ENCODE assay signal across 8 mouse cellular contexts in the genomic region with DNA sequence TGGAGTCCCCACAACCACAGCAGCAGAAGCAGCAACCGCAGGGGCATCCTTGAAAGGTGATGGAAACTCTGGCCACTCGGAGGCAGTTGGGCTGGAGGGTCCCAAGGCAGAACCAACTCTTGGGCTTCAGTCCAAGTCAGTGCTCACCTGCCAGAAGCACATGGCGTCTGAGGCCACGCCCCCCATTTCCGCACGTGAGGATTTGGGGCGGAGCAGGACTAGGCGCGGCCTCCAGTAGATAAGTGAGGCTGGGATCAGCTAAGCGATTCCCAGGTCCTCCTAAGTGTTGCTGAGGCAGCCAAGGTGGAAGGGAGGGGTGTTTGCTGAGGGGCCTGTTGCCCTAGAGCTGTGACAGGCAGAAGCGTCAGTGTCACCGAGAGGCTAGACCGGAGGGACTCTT. TPM values are rescaled to one million over a fixed set of nuclear protein-coding genes. Genes with fewer than 3 reads are reported as not detected.
DNase-seq lines count a peak whose midpoint lies in the region; ATAC-seq lines count a peak whose summit lies in the region.

No protein-coding gene starts in this region.

- H3K27ac ChIP-seq in neural tube, embryonic 11.5 days (ENCODE audit: low read depth, low read length) = no peak overlapping the region
- H3K27ac ChIP-seq in embryonic facial prominence, embryonic 14.5 days (replicated peaks; ENCODE audit: low read depth, low read length) = no peak overlapping the region
- no peak overlapping the region for H3K27ac ChIP-seq in limb, embryonic 13.5 days
- H3K27ac ChIP-seq in neural tube, embryonic 14.5 days (ENCODE audit: low read depth, low read length) = no peak overlapping the region

- 0 out of 2 replicates have a peak, but pooled peaks have one; percentile 28 for ATAC-seq in neural tube, embryonic 11.5 days (ENCODE audit: insufficient read depth, low FRiP score, low TSS enrichment)
- peak; percentile 11; the same call in 1 of the 2 replicates for ATAC-seq in embryonic facial prominence, embryonic 14.5 days (ENCODE audit: low read depth)
- ATAC-seq in limb, embryonic 13.5 days (ENCODE audit: low FRiP score, low read depth) = no peak
- ATAC-seq in neural tube, embryonic 14.5 days (ENCODE audit: low read depth) = no peak

- WGBS in neural tube, embryonic 11.5 days = 2% methylated on average over 13 of the region's 13 CpGs
- WGBS in embryonic facial prominence, embryonic 14.5 days = under 1% methylated on average over 13 of the region's 13 CpGs
- 0% methylated on average over 13 of the region's 13 CpGs for WGBS in limb, embryonic 13.5 days
- WGBS in neural tube, embryonic 14.5 days = 3% methylated on average over 13 of the region's 13 CpGs

- no peak overlapping the region for H3K4me3 ChIP-seq in neural tube, embryonic 11.5 days (ENCODE audit: low read depth, low read length)
- no peak overlapping the region for H3K4me3 ChIP-seq in embryonic facial prominence, embryonic 14.5 days (ENCODE audit: low read depth, low read length)
- H3K4me3 ChIP-seq in limb, embryonic 13.5 days = peak overlapping the region; percentile 8; the same call in 1 of the 2 replicates
- H3K4me3 ChIP-seq in neural tube, embryonic 14.5 days (ENCODE audit: low read depth, low read length) = no peak overlapping the region

- H3K4me2 ChIP-seq in neural tube, embryonic 11.5 days (ENCODE audit: low read depth) = 0 out of 2 replicates have a peak overlapping the region, but pooled peaks have one; percentile 2
- H3K4me2 ChIP-seq in embryonic facial prominence, embryonic 14.5 days (ENCODE audit: low read depth, low read length) = peak overlapping the region; percentile 38
- H3K4me2 ChIP-seq in limb, embryonic 13.5 days (replicated peaks) = peak overlapping the region; percentile 52
- H3K4me2 ChIP-seq in neural tube, embryonic 14.5 days (ENCODE audit: low read depth, low read length) = peak overlapping the region; percentile 3; the same call in 1 of the 2 replicates

- H3K36me3 ChIP-seq in neural tube, embryonic 11.5 days (ENCODE audit: control insufficient read depth, insufficient read depth, low read length) = no peaks in the 10 kb centered on the region
- H3K36me3 ChIP-seq in embryonic facial prominence, embryonic 14.5 days (ENCODE audit: control insufficient read depth, insufficient read depth, low read length) = no peaks in the 10 kb centered on the region
- H3K36me3 ChIP-seq in limb, embryonic 13.5 days = no peaks in the 10 kb centered on the region
- H3K36me3 ChIP-seq in neural tube, embryonic 14.5 days (ENCODE audit: control insufficient read depth, insufficient read depth, low read length) = no peaks in the 10 kb centered on the region

- DNase-seq in neural tube, embryonic 11.5 days (ENCODE audit: low spot score) = no peak
- no peak for DNase-seq in neural tube, embryonic 10.5 days (ENCODE audit: extremely low spot score, low spot score)
- DNase-seq in embryonic facial prominence, embryonic 14.5 days (ENCODE audit: low spot score) = peak; percentile 36
- no peak for DNase-seq in adrenal gland, adult 2 months
- DNase-seq in urinary bladder, adult 2 months (ENCODE audit: low spot score) = no peak
- DNase-seq in right cerebral cortex, postnatal 25 days = no peak

- H3K27me3 ChIP-seq in neural tube, embryonic 11.5 days (ENCODE audit: control insufficient read depth, insufficient read depth, low read length) = peaks cover 17% of the 10 kb centered on the region
- H3K27me3 ChIP-seq in embryonic facial prominence, embryonic 14.5 days (replicated peaks; ENCODE audit: control insufficient read depth, insufficient read depth, low read length) = peaks cover 17% of the 10 kb centered on the region
- peaks cover 63% of the 10 kb centered on the region for H3K27me3 ChIP-seq in limb, embryonic 13.5 days
- peaks cover 9% of the 10 kb centered on the region; the same call in 1 of the 2 replicates for H3K27me3 ChIP-seq in neural tube, embryonic 14.5 days (ENCODE audit: control insufficient read depth, insufficient read depth, low read length)

- H3K9ac ChIP-seq in neural tube, embryonic 11.5 days (ENCODE audit: low read length) = peak overlapping the region; percentile 2; the same call in 1 of the 2 replicates
- 0 out of 2 replicates have a peak overlapping the region, but pooled peaks have one; percentile 6 for H3K9ac ChIP-seq in embryonic facial prominence, embryonic 14.5 days (ENCODE audit: low read depth, low read length)
- H3K9ac ChIP-seq in limb, embryonic 13.5 days = no peak overlapping the region
- H3K9ac ChIP-seq in neural tube, embryonic 14.5 days (replicated peaks; ENCODE audit: low read depth, low read length) = no peak overlapping the region

- H3K9me3 ChIP-seq in neural tube, embryonic 11.5 days (ENCODE audit: control insufficient read depth, low read length) = no peaks in the 10 kb centered on the region
- H3K9me3 ChIP-seq in embryonic facial prominence, embryonic 14.5 days (ENCODE audit: control insufficient read depth, low read length) = no peaks in the 10 kb centered on the region
- H3K9me3 ChIP-seq in limb, embryonic 13.5 days = 0 out of 2 replicates have a peak, but pooled peaks cover 5% of the 10 kb centered on the region
- no peaks in the 10 kb centered on the region for H3K9me3 ChIP-seq in neural tube, embryonic 14.5 days (ENCODE audit: control insufficient read depth, low read length)

- H3K4me1 ChIP-seq in neural tube, embryonic 11.5 days (ENCODE audit: control insufficient read depth, insufficient read depth, low read length) = no peaks in the 10 kb centered on the region; the same call in 1 of the 2 replicates
- peaks cover 17% of the 10 kb centered on the region for H3K4me1 ChIP-seq in embryonic facial prominence, embryonic 14.5 days (ENCODE audit: control insufficient read depth, insufficient read depth, low read length)
- peaks cover 31% of the 10 kb centered on the region for H3K4me1 ChIP-seq in limb, embryonic 13.5 days
- H3K4me1 ChIP-seq in neural tube, embryonic 14.5 days (ENCODE audit: control insufficient read depth, insufficient read depth, low read length) = peaks cover 3% of the 10 kb centered on the region

RNA-seq across cellular contexts. Expression of gene Gipr, which starts 0.9 kb away (rescaled TPM):
- 0.69 and 0.76 TPM in 2 replicates for polyA plus RNA-seq in neural tube, embryonic 11.5 days (2014; fragmentation: Nextera tagmentation; extraction: Ambion mirVana)
- 0.37 and 0.60 TPM in 2 replicates for polyA plus RNA-seq in embryonic facial prominence, embryonic 14.5 days (2014; fragmentation: Nextera tagmentation; extraction: Ambion mirVana)
- 0.29 and 0.41 TPM in 2 replicates for polyA plus RNA-seq in limb, embryonic 13.5 days (2015; fragmentation: Nextera tagmentation; extraction: Ambion mirVana)
- 0.75 and 1.8 TPM in 2 replicates for polyA plus RNA-seq in neural tube, embryonic 14.5 days (2014; fragmentation: Nextera tagmentation; extraction: Ambion mirVana)
- total RNA-seq in adrenal gland, adult 2 months (2021) = under 1 TPM; 0.41 to 0.58 TPM
- polyA plus RNA-seq in adrenal gland, adult 2 months (2012; rRNA removed) = 1.6 and 2.6 TPM in 2 replicates
- polyA plus RNA-seq in urinary bladder, adult 2 months (2012; rRNA removed) = 0.09 and 0.28 TPM in 2 replicates

RNA-seq across cellular contexts. Expression of gene Eml2, which starts 11.2 kb away (rescaled TPM):
- 1.3 and 2.0 TPM in 2 replicates for polyA plus RNA-seq in neural tube, embryonic 11.5 days (2014; fragmentation: Nextera tagmentation; extraction: Ambion mirVana)
- polyA plus RNA-seq in embryonic facial prominence, embryonic 14.5 days (2014; fragmentation: Nextera tagmentation; extraction: Ambion mirVana) = 3.6 and 4.2 TPM in 2 replicates
- polyA plus RNA-seq in limb, embryonic 13.5 days (2015; fragmentation: Nextera tagmentation; extraction: Ambion mirVana) = 5.2 and 5.5 TPM in 2 replicates
- polyA plus RNA-seq in neural tube, embryonic 14.5 days (2014; fragmentation: Nextera tagmentation; extraction: Ambion mirVana) = 3.5 and 4.0 TPM in 2 replicates
- 10 to 100 TPM; 34.7 to 69.4 TPM for total RNA-seq in adrenal gland, adult 2 months (2021)
- polyA plus RNA-seq in adrenal gland, adult 2 months (2012; rRNA removed) = 58.2 and 59.7 TPM in 2 replicates
- polyA plus RNA-seq in urinary bladder, adult 2 months (2012; rRNA removed) = 58.3 and 61.8 TPM in 2 replicates

RNA-seq across cellular contexts. Expression of gene Snrpd2, which starts 15.5 kb away (rescaled TPM):
- polyA plus RNA-seq in neural tube, embryonic 11.5 days (2014; fragmentation: Nextera tagmentation; extraction: Ambion mirVana) = 148 and 152 TPM in 2 replicates
- polyA plus RNA-seq in embryonic facial prominence, embryonic 14.5 days (2014; fragmentation: Nextera tagmentation; extraction: Ambion mirVana) = 130 and 131 TPM in 2 replicates
- polyA plus RNA-seq in limb, embryonic 13.5 days (2015; fragmentation: Nextera tagmentation; extraction: Ambion mirVana) = 146 and 149 TPM in 2 replicates
- polyA plus RNA-seq in neural tube, embryonic 14.5 days (2014; fragmentation: Nextera tagmentation; extraction: Ambion mirVana) = 94.1 and 110 TPM in 2 replicates
- total RNA-seq in adrenal gland, adult 2 months (2021) = 10 to 100 TPM; 78.3 to 93.6 TPM
- 5.3 and 7.9 TPM in 2 replicates for polyA plus RNA-seq in adrenal gland, adult 2 months (2012; rRNA removed)
- 122 and 124 TPM in 2 replicates for polyA plus RNA-seq in urinary bladder, adult 2 months (2012; rRNA removed)

RNA-seq across cellular contexts. Expression of gene Qpctl, which starts 15.9 kb away (rescaled TPM):
- 12.9 and 13.9 TPM in 2 replicates for polyA plus RNA-seq in neural tube, embryonic 11.5 days (2014; fragmentation: Nextera tagmentation; extraction: Ambion mirVana)
- 11.1 and 13.2 TPM in 2 replicates for polyA plus RNA-seq in embryonic facial prominence, embryonic 14.5 days (2014; fragmentation: Nextera tagmentation; extraction: Ambion mirVana)
- 17.1 and 18.1 TPM in 2 replicates for polyA plus RNA-seq in limb, embryonic 13.5 days (2015; fragmentation: Nextera tagmentation; extraction: Ambion mirVana)
- 18.6 and 21.2 TPM in 2 replicates for polyA plus RNA-seq in neural tube, embryonic 14.5 days (2014; fragmentation: Nextera tagmentation; extraction: Ambion mirVana)
- total RNA-seq in adrenal gland, adult 2 months (2021) = 10 to 100 TPM; 14.0 to 21.2 TPM
- 24.6 and 26.3 TPM in 2 replicates for polyA plus RNA-seq in adrenal gland, adult 2 months (2012; rRNA removed)
- 11.1 and 13.1 TPM in 2 replicates for polyA plus RNA-seq in urinary bladder, adult 2 months (2012; rRNA removed)

RNA-seq across cellular contexts. Expression of gene Fbxo46, which starts 45.3 kb away (rescaled TPM):
- 10.1 and 10.6 TPM in 2 replicates for polyA plus RNA-seq in neural tube, embryonic 11.5 days (2014; fragmentation: Nextera tagmentation; extraction: Ambion mirVana)
- 9.1 and 9.2 TPM in 2 replicates for polyA plus RNA-seq in embryonic facial prominence, embryonic 14.5 days (2014; fragmentation: Nextera tagmentation; extraction: Ambion mirVana)
- 16.8 and 19.1 TPM in 2 replicates for polyA plus RNA-seq in limb, embryonic 13.5 days (2015; fragmentation: Nextera tagmentation; extraction: Ambion mirVana)
- 11.6 and 13.1 TPM in 2 replicates for polyA plus RNA-seq in neural tube, embryonic 14.5 days (2014; fragmentation: Nextera tagmentation; extraction: Ambion mirVana)
- total RNA-seq in adrenal gland, adult 2 months (2021) = 10 to 100 TPM; 11.9 to 12.8 TPM
- 12.8 and 13.5 TPM in 2 replicates for polyA plus RNA-seq in adrenal gland, adult 2 months (2012; rRNA removed)
- 7.2 and 7.7 TPM in 2 replicates for polyA plus RNA-seq in urinary bladder, adult 2 months (2012; rRNA removed)

Comparison
In these comparisons a context has a peak if more than half of its experiments do, and no peak if none do; other contexts are left out.
1. ATAC-seq: peak in neural tube, embryonic 11.5 days (single experiment) and embryonic facial prominence, embryonic 14.5 days (single experiment); none in limb, embryonic 13.5 days (single experiment) and neural tube, embryonic 14.5 days (single experiment).
2. H3K9ac ChIP-seq: peak in neural tube, embryonic 11.5 days (single experiment) and embryonic facial prominence, embryonic 14.5 days (single experiment); none in limb, embryonic 13.5 days (single experiment) and neural tube, embryonic 14.5 days (single experiment).
3. H3K4me2 ChIP-seq: peak in every context shown above with its lines; median percentile 52 in limb, embryonic 13.5 days; 38 in embryonic facial prominence, embryonic 14.5 days; 3 in neural tube, embryonic 14.5 days; 2 in neural tube, embryonic 11.5 days.
4. RNA of gene Snrpd2, which starts 15.5 kb away (polyA plus RNA-seq): 146 to 149 TPM in limb, embryonic 13.5 days, 148 to 152 TPM in neural tube, embryonic 11.5 days, 130 to 131 TPM in embryonic facial prominence, embryonic 14.5 days, 122 to 124 TPM in urinary bladder, adult 2 months and 94.1 to 110 TPM in neural tube, embryonic 14.5 days; 5.3 to 7.9 TPM in adrenal gland, adult 2 months; every median in the first group is over 10 times any median in the second.